Mouse (Mus musculus): Measurements from ENCODE around the gene BC028528. TPM values are rescaled to one million over a fixed set of nuclear protein-coding genes. Genes with fewer than 3 reads are reported as not detected.

The BC028528 gene
- total and polyA plus RNA-seq, 3 experiments = 15.6 to 46.1 (median 40.6) TPM

- H3K9me3 ChIP-seq (replicated peaks; ENCODE audit: low read length) = no peaks in the 10 kb centered on the region
- dilution Hi-C loops (cut with MboI; ENCODE audit: extremely low pct_ligation_motif_present, extremely low pct_unique_long_range_greater_than_20kb, low sequenced_read_pairs) (no loop called here), in situ Hi-C loops (cut with MboI; ENCODE audit: low pct_ligation_motif_present, low pct_unique_long_range_greater_than_20kb, low sequenced_read_pairs) (loop anchor here (5.0 kb wide), 1 partner anchor 37 kb away; the partner anchor contains the start of gene Car14)
- H3K79me2 ChIP-seq (replicated peaks; ENCODE audit: control insufficient read depth, extremely low read depth, insufficient read depth, poor library complexity, severe bottlenecking) = peaks cover 11% of the 10 kb centered on the region
- TF ChIP-seq SMC3 (IDR thresholded peaks at IDR 0.05; ENCODE audit: low read depth, low read length) = no peak
- no peak for TF ChIP-seq MYC (IDR thresholded peaks at IDR 0.05; ENCODE audit: low read depth, low read length)
- TF ChIP-seq CHD1 (IDR thresholded peaks at IDR 0.05; ENCODE audit: low read depth, low read length) = no peak
- TF ChIP-seq ETS1 (conservative IDR thresholded peaks at IDR 0.05; ENCODE audit: low read depth, low read length) = no peak
- TF ChIP-seq JUN (IDR thresholded peaks at IDR 0.05; ENCODE audit: insufficient read depth, low read depth, low read length) = no peak
- no peak for TF ChIP-seq HCFC1 (IDR thresholded peaks at IDR 0.05; ENCODE audit: low read depth, low read length)
- no peak for TF ChIP-seq MEF2A (IDR thresholded peaks at IDR 0.05; ENCODE audit: borderline replicate concordance, low read depth, low read length)
- TF ChIP-seq CHD2 (IDR thresholded peaks at IDR 0.05; ENCODE audit: low read length) = no peak
- no peak for TF ChIP-seq MXI1 (IDR thresholded peaks at IDR 0.05; ENCODE audit: low read depth, low read length)
- no peak overlapping the region for H3K9ac ChIP-seq (ENCODE audit: insufficient read depth, low read depth)
- no peak for DNase-seq (ENCODE audit: extremely low read depth)
- no peak overlapping the region for H3K27ac ChIP-seq (ENCODE audit: insufficient read depth, low read depth)
- H3K4me3 ChIP-seq (replicated peaks in 1 of 3; ENCODE audit: low read depth in 2 of 3, low read length in 2 of 3, poor library complexity in 1 of 3) = no peak overlapping the region
- H3K36me3 ChIP-seq (replicated peaks in 1 of 2; ENCODE audit: control insufficient read depth in 1 of 2, insufficient read depth in 1 of 2, low read length in 1 of 2) = peaks cover 41 to 81% of the 10 kb centered on the region in 2 experiments
- peaks cover 0 to 7% of the 10 kb centered on the region in 2 experiments; a peak in 2 of 4 replicates for H3K4me1 ChIP-seq (ENCODE audit: control insufficient read depth in 1 of 2, insufficient read depth in 2 of 2)
- no peaks in the 10 kb centered on the region for H3K27me3 ChIP-seq (replicated peaks)
- H3K4me2 ChIP-seq (ENCODE audit: insufficient read depth, low read depth, poor library complexity, severe bottlenecking) = no peak overlapping the region
Measured at GRCm38 (mm10) chr3:95865050-95865449, 26.8 kb downstream of the BC028528 start.

- dilution Hi-C loops (cut with MboI; ENCODE audit: extremely low pct_ligation_motif_present, extremely low pct_unique_long_range_greater_than_20kb, low sequenced_read_pairs) = no loop called here
- H3K9ac ChIP-seq (ENCODE audit: insufficient read depth, low read depth) = no peak overlapping the region
Measured at GRCm38 (mm10) chr3:95863578-95863977, 28.2 kb downstream of the BC028528 start.

GRCm38 (mm10) chr3:95861796-95862195 is 30.0 kb downstream of the BC028528 start:
- in situ Hi-C loops (cut with MboI; ENCODE audit: low pct_ligation_motif_present, low pct_unique_long_range_greater_than_20kb, low sequenced_read_pairs) = no loop called here
- Histone ChIP-seq H3K27ac (ENCODE audit: insufficient read depth, low read depth) (no peak overlapping the region), H3K4me3 (replicated peaks in 1 of 3; ENCODE audit: low read depth in 2 of 3, low read length in 2 of 3, poor library complexity in 1 of 3) (no peak overlapping the region), H3K27me3 (replicated peaks) (no peaks in the 10 kb centered on the region), H3K36me3 (replicated peaks in 1 of 2; ENCODE audit: control insufficient read depth in 1 of 2, insufficient read depth in 1 of 2, low read length in 1 of 2) (peaks cover 22 to 50% of the 10 kb centered on the region in 2 experiments), H3K4me2 (ENCODE audit: insufficient read depth, low read depth, poor library complexity, severe bottlenecking) (no peak overlapping the region), H3K9me3 (replicated peaks; ENCODE audit: low read length) (no peaks in the 10 kb centered on the region), H3K4me1 (ENCODE audit: control insufficient read depth in 1 of 2, insufficient read depth in 2 of 2) (no peaks in the 10 kb centered on the region), H3K79me2 (replicated peaks; ENCODE audit: control insufficient read depth, extremely low read depth, insufficient read depth, poor library complexity, severe bottlenecking) (no peaks in the 10 kb centered on the region; the same call in none of the 2 replicates), H3K9ac (ENCODE audit: insufficient read depth, low read depth) (no peak overlapping the region)
- dilution Hi-C loops (cut with MboI; ENCODE audit: extremely low pct_ligation_motif_present, extremely low pct_unique_long_range_greater_than_20kb, low sequenced_read_pairs) = no loop called here
- peak; percentile 92 for DNase-seq (ENCODE audit: extremely low read depth)
- TF ChIP-seq E2F4 (IDR thresholded peaks at IDR 0.05; ENCODE audit: insufficient replicate concordance, low read depth, low read length) (no peak), ELF1 (IDR thresholded peaks at IDR 0.05; ENCODE audit: low read depth, low read length) (no peak), JUN (IDR thresholded peaks at IDR 0.05; ENCODE audit: insufficient read depth, low read depth, low read length) (no peak), TBP (conservative IDR thresholded peaks at IDR 0.05; ENCODE audit: low read depth, low read length) (no peak), PAX5 (IDR thresholded peaks at IDR 0.05; ENCODE audit: low read length) (no peak), KAT2A (IDR thresholded peaks at IDR 0.05; ENCODE audit: insufficient replicate concordance, low read length) (0 out of 2 replicates have a peak, but pooled peaks have one; percentile 40), NELFE (IDR thresholded peaks at IDR 0.05; ENCODE audit: low read depth, low read length) (no peak; the same call in 1 of the 2 replicates), IRF4 (IDR thresholded peaks at IDR 0.05; ENCODE audit: low read depth, low read length) (0 out of 2 replicates have a peak, but pooled peaks have one; percentile 7), CTCF (conservative IDR thresholded peaks at IDR 0.05 in 1 of 2, IDR thresholded peaks at IDR 0.05 in 1 of 2; ENCODE audit: low read depth in 2 of 2, low read length in 2 of 2) (peak; percentile 55 to 85; a peak in 3 of 4 replicates), ZMIZ1 (IDR thresholded peaks at IDR 0.05; ENCODE audit: low read depth, low read length) (no peak), CHD2 (IDR thresholded peaks at IDR 0.05; ENCODE audit: low read length) (no peak), CHD1 (IDR thresholded peaks at IDR 0.05; ENCODE audit: low read depth, low read length) (no peak), HCFC1 (IDR thresholded peaks at IDR 0.05; ENCODE audit: low read depth, low read length) (peak; percentile 20; the same call in 1 of the 2 replicates), POLR2AphosphoS2 (IDR thresholded peaks at IDR 0.05; ENCODE audit: low read depth, low read length) (peak; percentile 88), USF2 (conservative IDR thresholded peaks at IDR 0.05; ENCODE audit: low read depth, low read length) (no peak), GABPA (IDR thresholded peaks at IDR 0.05; ENCODE audit: insufficient replicate concordance, low read depth, low read length) (no peak)

More at GRCm38 (mm10) chr3:95863578-95863977, 28.2 kb downstream of the BC028528 start:
- in situ Hi-C loops (cut with MboI; ENCODE audit: low pct_ligation_motif_present, low pct_unique_long_range_greater_than_20kb, low sequenced_read_pairs) = no loop called here
- Histone ChIP-seq H3K27ac (ENCODE audit: insufficient read depth, low read depth) (no peak overlapping the region), H3K27me3 (replicated peaks) (no peaks in the 10 kb centered on the region), H3K4me2 (ENCODE audit: insufficient read depth, low read depth, poor library complexity, severe bottlenecking) (no peak overlapping the region), H3K4me3 (replicated peaks in 1 of 3; ENCODE audit: low read depth in 2 of 3, low read length in 2 of 3, poor library complexity in 1 of 3) (no peak overlapping the region), H3K79me2 (replicated peaks; ENCODE audit: control insufficient read depth, extremely low read depth, insufficient read depth, poor library complexity, severe bottlenecking) (peaks cover 4% of the 10 kb centered on the region), H3K36me3 (replicated peaks in 1 of 2; ENCODE audit: control insufficient read depth in 1 of 2, insufficient read depth in 1 of 2, low read length in 1 of 2) (peaks cover 31 to 68% of the 10 kb centered on the region in 2 experiments), H3K4me1 (ENCODE audit: control insufficient read depth in 1 of 2, insufficient read depth in 2 of 2) (no peaks in the 10 kb centered on the region), H3K9me3 (replicated peaks; ENCODE audit: low read length) (no peaks in the 10 kb centered on the region)
- no peak for DNase-seq (ENCODE audit: extremely low read depth)
- no peak for TF ChIP-seq CTCF (conservative IDR thresholded peaks at IDR 0.05 in 1 of 2, IDR thresholded peaks at IDR 0.05 in 1 of 2; ENCODE audit: low read depth in 2 of 2, low read length in 2 of 2)
- TF ChIP-seq ZNF384 (IDR thresholded peaks at IDR 0.05; ENCODE audit: low read depth, low read length) = no peak
- no peak for TF ChIP-seq HCFC1 (IDR thresholded peaks at IDR 0.05; ENCODE audit: low read depth, low read length)
- TF ChIP-seq MXI1 (IDR thresholded peaks at IDR 0.05; ENCODE audit: low read depth, low read length) = no peak
- TF ChIP-seq MAZ (IDR thresholded peaks at IDR 0.05; ENCODE audit: low read depth, low read length) = no peak
- no peak for TF ChIP-seq MEF2A (IDR thresholded peaks at IDR 0.05; ENCODE audit: borderline replicate concordance, low read depth, low read length)
- no peak for TF ChIP-seq TCF12 (IDR thresholded peaks at IDR 0.05; ENCODE audit: low read depth, low read length)
- TF ChIP-seq NRF1 (IDR thresholded peaks at IDR 0.05; ENCODE audit: low read depth, low read length) = no peak
- TF ChIP-seq TBP (conservative IDR thresholded peaks at IDR 0.05; ENCODE audit: low read depth, low read length) = no peak
- no peak for TF ChIP-seq PAX5 (IDR thresholded peaks at IDR 0.05; ENCODE audit: low read length)
- no peak for TF ChIP-seq ETS1 (conservative IDR thresholded peaks at IDR 0.05; ENCODE audit: low read depth, low read length)

Measured in CH12.LX (cell line).